Mouse (Mus musculus): Measurements from ENCODE around the gene Wipf3. TPM values are rescaled to one million over a fixed set of nuclear protein-coding genes. Genes with fewer than 3 reads are reported as not detected.

The Wipf3 gene
- polyA plus RNA-seq, 1 experiment, result 5.0 TPM

- no peak overlapping the region for H3K4me3 ChIP-seq (replicated peaks; ENCODE audit: extremely low read depth, low read depth, low read length)
- no peaks in the 10 kb centered on the region for H3K4me1 ChIP-seq (ENCODE audit: control insufficient read depth, insufficient read depth, low read length)
- no peak for DNase-seq
- TF ChIP-seq POLR2A (IDR thresholded peaks at IDR 0.05; ENCODE audit: borderline replicate concordance, extremely low read depth, low read depth, low read length) (no peak), CTCF (IDR thresholded peaks at IDR 0.05; ENCODE audit: insufficient read depth, low read length) (no peak)
- 78% methylated on average over 6 of the region's 6 CpGs for WGBS
Measured at GRCm38 (mm10) chr6:54393886-54394285, 35.5 kb upstream of the Wipf3 start.

- 24% methylated on average over 11 of the region's 11 CpGs for WGBS
- DNase-seq, result no peak
- no peak overlapping the region for H3K4me3 ChIP-seq (replicated peaks; ENCODE audit: extremely low read depth, low read depth, low read length)
- H3K4me1 ChIP-seq (ENCODE audit: control insufficient read depth, insufficient read depth, low read length), result peaks cover 2% of the 10 kb centered on the region
- TF ChIP-seq CTCF (IDR thresholded peaks at IDR 0.05; ENCODE audit: insufficient read depth, low read length) (no peak), POLR2A (IDR thresholded peaks at IDR 0.05; ENCODE audit: borderline replicate concordance, extremely low read depth, low read depth, low read length) (no peak)
Measured at GRCm38 (mm10) chr6:54399194-54399923, 30.0 kb upstream of the Wipf3 start.

GRCm38 (mm10) chr6:54401503-54401902 lies 27.9 kb upstream of the Wipf3 start:
- H3K4me1 ChIP-seq (ENCODE audit: control insufficient read depth, insufficient read depth, low read length), result peaks cover 2% of the 10 kb centered on the region
- TF ChIP-seq POLR2A (IDR thresholded peaks at IDR 0.05; ENCODE audit: borderline replicate concordance, extremely low read depth, low read depth, low read length) (no peak), CTCF (IDR thresholded peaks at IDR 0.05; ENCODE audit: insufficient read depth, low read length) (no peak)
- no peak overlapping the region for H3K4me3 ChIP-seq (replicated peaks; ENCODE audit: extremely low read depth, low read depth, low read length)
- 86% methylated on average over 2 of the region's 2 CpGs for WGBS
- DNase-seq, result no peak

- Histone ChIP-seq H3K4me1 (ENCODE audit: control insufficient read depth, insufficient read depth, low read length) (0 out of 2 replicates have a peak, but pooled peaks cover under 1% of the 10 kb centered on the region), H3K4me3 (replicated peaks; ENCODE audit: extremely low read depth, low read depth, low read length) (no peak overlapping the region)
- TF ChIP-seq CTCF (IDR thresholded peaks at IDR 0.05; ENCODE audit: insufficient read depth, low read length) (no peak), POLR2A (IDR thresholded peaks at IDR 0.05; ENCODE audit: borderline replicate concordance, extremely low read depth, low read depth, low read length) (no peak)
- no peak for DNase-seq
- 32% methylated on average over 2 of the region's 2 CpGs for WGBS
Measured at GRCm38 (mm10) chr6:54404916-54405315, 24.5 kb upstream of the Wipf3 start.

- WGBS, result 95% methylated on average over 5 of the region's 5 CpGs
- DNase-seq, result no peak
- no peak for TF ChIP-seq POLR2A (IDR thresholded peaks at IDR 0.05; ENCODE audit: borderline replicate concordance, extremely low read depth, low read depth, low read length)
- no peak for TF ChIP-seq CTCF (IDR thresholded peaks at IDR 0.05; ENCODE audit: insufficient read depth, low read length)
- H3K4me1 ChIP-seq (ENCODE audit: control insufficient read depth, insufficient read depth, low read length), result no peaks in the 10 kb centered on the region
- no peak overlapping the region for H3K4me3 ChIP-seq (replicated peaks; ENCODE audit: extremely low read depth, low read depth, low read length)
Measured at GRCm38 (mm10) chr6:54406116-54406515, 23.3 kb upstream of the Wipf3 start.

- Histone ChIP-seq H3K4me3 (replicated peaks; ENCODE audit: extremely low read depth, low read depth, low read length) (no peak overlapping the region), H3K4me1 (ENCODE audit: control insufficient read depth, insufficient read depth, low read length) (no peaks in the 10 kb centered on the region)
- no peak for TF ChIP-seq CTCF (IDR thresholded peaks at IDR 0.05; ENCODE audit: insufficient read depth, low read length)
- no peak for TF ChIP-seq POLR2A (IDR thresholded peaks at IDR 0.05; ENCODE audit: borderline replicate concordance, extremely low read depth, low read depth, low read length)
- DNase-seq, result no peak
- 39% methylated on average over 6 of the region's 6 CpGs for WGBS
Measured at GRCm38 (mm10) chr6:54409271-54409670, 20.1 kb upstream of the Wipf3 start.

- H3K4me1 ChIP-seq (ENCODE audit: control insufficient read depth, insufficient read depth, low read length), result no peaks in the 10 kb centered on the region
- WGBS, result 71% methylated on average over 4 of the region's 4 CpGs
Measured at GRCm38 (mm10) chr6:54410451-54410850, 19.0 kb upstream of the Wipf3 start.

GRCm38 (mm10) chr6:54411591-54411990 lies 17.8 kb upstream of the Wipf3 start:
- no peak for DNase-seq
- H3K4me3 ChIP-seq (replicated peaks; ENCODE audit: extremely low read depth, low read depth, low read length), result no peak overlapping the region
- TF ChIP-seq CTCF (IDR thresholded peaks at IDR 0.05; ENCODE audit: insufficient read depth, low read length), result no peak
- TF ChIP-seq POLR2A (IDR thresholded peaks at IDR 0.05; ENCODE audit: borderline replicate concordance, extremely low read depth, low read depth, low read length), result no peak
- no peaks in the 10 kb centered on the region for H3K4me1 ChIP-seq (ENCODE audit: control insufficient read depth, insufficient read depth, low read length)
- 63% methylated on average over 8 of the region's 8 CpGs for WGBS

More at GRCm38 (mm10) chr6:54410451-54410850, 19.0 kb upstream of the Wipf3 start:
- no peak for TF ChIP-seq CTCF (IDR thresholded peaks at IDR 0.05; ENCODE audit: insufficient read depth, low read length)
- TF ChIP-seq POLR2A (IDR thresholded peaks at IDR 0.05; ENCODE audit: borderline replicate concordance, extremely low read depth, low read depth, low read length), result no peak
- DNase-seq, result no peak
- no peak overlapping the region for H3K4me3 ChIP-seq (replicated peaks; ENCODE audit: extremely low read depth, low read depth, low read length)

- DNase-seq, result no peak
- TF ChIP-seq CTCF (IDR thresholded peaks at IDR 0.05; ENCODE audit: insufficient read depth, low read length) (no peak), POLR2A (IDR thresholded peaks at IDR 0.05; ENCODE audit: borderline replicate concordance, extremely low read depth, low read depth, low read length) (no peak)
- WGBS, result 74% methylated on average over 7 of the region's 7 CpGs
- Histone ChIP-seq H3K4me3 (replicated peaks; ENCODE audit: extremely low read depth, low read depth, low read length) (no peak overlapping the region), H3K4me1 (ENCODE audit: control insufficient read depth, insufficient read depth, low read length) (no peaks in the 10 kb centered on the region)
Measured at GRCm38 (mm10) chr6:54412879-54413278, 16.5 kb upstream of the Wipf3 start.

- Histone ChIP-seq H3K4me1 (ENCODE audit: control insufficient read depth, insufficient read depth, low read length) (peaks cover 4% of the 10 kb centered on the region; the same call in 1 of the 2 replicates), H3K4me3 (replicated peaks; ENCODE audit: extremely low read depth, low read depth, low read length) (no peak overlapping the region)
- DNase-seq, result no peak
- TF ChIP-seq CTCF (IDR thresholded peaks at IDR 0.05; ENCODE audit: insufficient read depth, low read length) (no peak), POLR2A (IDR thresholded peaks at IDR 0.05; ENCODE audit: borderline replicate concordance, extremely low read depth, low read depth, low read length) (no peak)
- WGBS, result 67% methylated on average over 8 of the region's 8 CpGs
Measured at GRCm38 (mm10) chr6:54425230-54425629, 4.2 kb upstream of the Wipf3 start.

Data from lung, adult 2 months (tissue).